Mouse (Mus musculus): ENCODE data around the gene Ppp2r5a. TPM values are rescaled to one million over a fixed set of nuclear protein-coding genes. Genes with fewer than 3 reads are reported as not detected.

Gene Ppp2r5a
- polyA plus RNA-seq, 1 experiment, result 127 TPM

DNA sequence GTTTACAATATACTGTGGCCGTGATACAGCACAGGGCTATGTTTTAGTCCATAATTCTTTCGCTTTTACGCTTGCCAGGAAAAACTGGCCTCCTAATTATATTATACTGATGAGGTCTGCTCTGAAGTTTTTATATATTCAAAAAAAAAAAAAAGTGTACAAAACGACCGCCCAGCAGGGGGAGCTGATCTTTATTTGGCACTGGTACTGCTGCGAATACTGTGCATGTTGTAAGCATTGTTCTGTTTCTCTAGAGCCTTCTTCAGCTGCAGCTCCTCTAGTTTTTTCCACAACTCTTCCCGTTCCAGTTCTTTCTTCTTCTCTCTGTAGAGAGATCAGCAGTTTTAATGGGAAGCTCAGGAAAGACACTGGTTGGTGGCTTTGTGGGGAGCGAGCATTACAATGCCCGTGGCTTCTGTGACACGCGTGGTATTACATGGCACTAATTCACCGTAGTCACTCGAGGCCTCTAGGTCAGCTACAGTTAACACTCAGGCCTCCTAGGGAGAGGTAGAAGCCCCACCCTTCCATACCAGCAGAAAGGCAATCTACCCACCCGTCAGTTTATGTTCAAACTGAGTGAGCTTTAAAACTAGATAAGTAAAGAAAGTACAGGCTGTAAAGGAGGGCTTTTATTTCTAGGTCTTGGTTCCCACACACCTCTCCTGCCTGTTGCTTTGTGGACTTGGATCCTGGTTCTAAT is 50.1 kb downstream of the Ppp2r5a start:
- H3K27me3 ChIP-seq (ENCODE audit: control insufficient read depth, insufficient read depth, low read length, poor library complexity, severe bottlenecking), result no peaks in the 10 kb centered on the region
- no peak for TF ChIP-seq POLR2A (IDR thresholded peaks at IDR 0.05; ENCODE audit: insufficient read depth, low read length)
- TF ChIP-seq EP300 (IDR thresholded peaks at IDR 0.05; ENCODE audit: insufficient read depth, low read depth, low read length), result no peak
- no peak for TF ChIP-seq CTCF (IDR thresholded peaks at IDR 0.05; ENCODE audit: low read depth, low read length)
- H3K4me3 ChIP-seq (ENCODE audit: low read depth, low read length), result no peak overlapping the region
- H3K9me3 ChIP-seq (replicated peaks; ENCODE audit: control insufficient read depth, insufficient read depth, low read length, poor library complexity, severe bottlenecking), result no peaks in the 10 kb centered on the region
- H3K9ac ChIP-seq (ENCODE audit: low read depth, poor library complexity, severe bottlenecking), result no peak overlapping the region
- H3K27ac ChIP-seq (ENCODE audit: insufficient read depth, low read length), result no peak overlapping the region
- no peaks in the 10 kb centered on the region for H3K4me1 ChIP-seq (ENCODE audit: control insufficient read depth, insufficient read depth, low read length)
- peaks cover 26% of the 10 kb centered on the region for H3K36me3 ChIP-seq (ENCODE audit: control insufficient read depth, insufficient read depth, low read length, poor library complexity, severe bottlenecking)

GRCm38 (mm10) chr1:191350355-191350754 is 52.7 kb downstream of the Ppp2r5a start:
- TF ChIP-seq EP300 (IDR thresholded peaks at IDR 0.05; ENCODE audit: insufficient read depth, low read depth, low read length) (no peak), POLR2A (IDR thresholded peaks at IDR 0.05; ENCODE audit: insufficient read depth, low read length) (no peak), CTCF (IDR thresholded peaks at IDR 0.05; ENCODE audit: low read depth, low read length) (no peak)
- no peak overlapping the region for H3K4me3 ChIP-seq (ENCODE audit: low read depth, low read length)
- peaks cover 25% of the 10 kb centered on the region for H3K36me3 ChIP-seq (ENCODE audit: control insufficient read depth, insufficient read depth, low read length, poor library complexity, severe bottlenecking)
- H3K4me1 ChIP-seq (ENCODE audit: control insufficient read depth, insufficient read depth, low read length), result no peaks in the 10 kb centered on the region
- no peaks in the 10 kb centered on the region for H3K9me3 ChIP-seq (replicated peaks; ENCODE audit: control insufficient read depth, insufficient read depth, low read length, poor library complexity, severe bottlenecking)
- no peaks in the 10 kb centered on the region for H3K27me3 ChIP-seq (ENCODE audit: control insufficient read depth, insufficient read depth, low read length, poor library complexity, severe bottlenecking)
- H3K27ac ChIP-seq (ENCODE audit: insufficient read depth, low read length), result no peak overlapping the region
- no peak overlapping the region for H3K9ac ChIP-seq (ENCODE audit: low read depth, poor library complexity, severe bottlenecking)

- H3K27me3 ChIP-seq (ENCODE audit: control insufficient read depth, insufficient read depth, low read length, poor library complexity, severe bottlenecking), result no peaks in the 10 kb centered on the region
- H3K36me3 ChIP-seq (ENCODE audit: control insufficient read depth, insufficient read depth, low read length, poor library complexity, severe bottlenecking), result peaks cover 17% of the 10 kb centered on the region
- H3K4me1 ChIP-seq (ENCODE audit: control insufficient read depth, insufficient read depth, low read length), result no peaks in the 10 kb centered on the region
- no peak overlapping the region for H3K27ac ChIP-seq (ENCODE audit: insufficient read depth, low read length)
- H3K4me3 ChIP-seq (ENCODE audit: low read depth, low read length), result no peak overlapping the region
- no peak overlapping the region for H3K9ac ChIP-seq (ENCODE audit: low read depth, poor library complexity, severe bottlenecking)
- no peaks in the 10 kb centered on the region for H3K9me3 ChIP-seq (replicated peaks; ENCODE audit: control insufficient read depth, insufficient read depth, low read length, poor library complexity, severe bottlenecking)
- no peak for TF ChIP-seq POLR2A (IDR thresholded peaks at IDR 0.05; ENCODE audit: insufficient read depth, low read length)
- TF ChIP-seq CTCF (IDR thresholded peaks at IDR 0.05; ENCODE audit: low read depth, low read length), result no peak
- no peak for TF ChIP-seq EP300 (IDR thresholded peaks at IDR 0.05; ENCODE audit: insufficient read depth, low read depth, low read length)
These were observed 53.5 kb downstream of the Ppp2r5a start for GRCm38 (mm10) chr1:191349486-191350037.

DNA sequence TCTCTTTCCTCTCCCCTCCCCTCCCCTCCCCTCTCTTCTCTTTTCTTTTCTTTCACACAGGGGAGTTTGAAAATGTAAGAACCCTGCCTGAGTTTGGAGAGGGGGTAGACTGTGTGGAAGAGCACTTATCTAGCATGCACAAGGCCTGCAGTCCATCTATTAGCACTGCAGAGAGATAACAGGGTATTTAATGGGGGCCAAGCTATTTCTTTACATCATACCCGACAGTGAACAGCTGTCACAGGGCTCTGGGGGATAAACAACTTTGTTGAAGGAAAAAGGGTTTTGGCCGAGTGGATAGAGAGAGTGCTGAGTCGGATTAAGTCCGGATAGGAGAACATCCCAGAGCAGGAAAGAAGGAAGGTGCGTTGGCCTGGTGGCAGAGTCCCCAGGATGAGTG is 54.1 kb downstream of the Ppp2r5a start:
- Histone ChIP-seq H3K36me3 (ENCODE audit: control insufficient read depth, insufficient read depth, low read length, poor library complexity, severe bottlenecking) (peaks cover 12% of the 10 kb centered on the region), H3K9me3 (replicated peaks; ENCODE audit: control insufficient read depth, insufficient read depth, low read length, poor library complexity, severe bottlenecking) (no peaks in the 10 kb centered on the region), H3K4me3 (ENCODE audit: low read depth, low read length) (no peak overlapping the region), H3K4me1 (ENCODE audit: control insufficient read depth, insufficient read depth, low read length) (no peaks in the 10 kb centered on the region), H3K27me3 (ENCODE audit: control insufficient read depth, insufficient read depth, low read length, poor library complexity, severe bottlenecking) (no peaks in the 10 kb centered on the region), H3K9ac (ENCODE audit: low read depth, poor library complexity, severe bottlenecking) (no peak overlapping the region), H3K27ac (ENCODE audit: insufficient read depth, low read length) (no peak overlapping the region)
- TF ChIP-seq CTCF (IDR thresholded peaks at IDR 0.05; ENCODE audit: low read depth, low read length), result no peak

DNA sequence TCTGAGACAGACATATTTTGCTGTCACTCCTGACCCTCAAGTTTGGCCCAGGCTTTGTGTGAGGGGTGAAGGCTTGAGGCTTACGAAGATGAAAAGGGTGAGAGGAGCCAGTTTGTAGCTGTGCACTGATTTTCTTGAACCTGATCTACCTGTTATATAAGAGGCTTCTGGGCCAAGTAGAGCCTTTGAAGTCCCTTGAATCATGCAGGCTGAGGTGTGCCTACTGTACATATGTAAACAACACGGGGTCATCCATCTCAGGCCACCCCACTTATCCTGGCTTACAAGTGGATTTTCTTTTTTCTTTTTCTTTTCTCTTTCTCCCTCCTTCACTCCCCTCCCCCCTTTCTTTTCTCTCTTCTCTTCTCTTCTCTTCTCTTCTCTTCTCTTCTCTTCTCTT is 54.5 kb downstream of the Ppp2r5a start:
- H3K4me1 ChIP-seq (ENCODE audit: control insufficient read depth, insufficient read depth, low read length), result no peaks in the 10 kb centered on the region
- peaks cover 8% of the 10 kb centered on the region for H3K36me3 ChIP-seq (ENCODE audit: control insufficient read depth, insufficient read depth, low read length, poor library complexity, severe bottlenecking)
- H3K27me3 ChIP-seq (ENCODE audit: control insufficient read depth, insufficient read depth, low read length, poor library complexity, severe bottlenecking), result no peaks in the 10 kb centered on the region
- H3K9me3 ChIP-seq (replicated peaks; ENCODE audit: control insufficient read depth, insufficient read depth, low read length, poor library complexity, severe bottlenecking), result no peaks in the 10 kb centered on the region
- no peak overlapping the region for H3K4me3 ChIP-seq (ENCODE audit: low read depth, low read length)
- TF ChIP-seq POLR2A (IDR thresholded peaks at IDR 0.05; ENCODE audit: insufficient read depth, low read length) (no peak), EP300 (IDR thresholded peaks at IDR 0.05; ENCODE audit: insufficient read depth, low read depth, low read length) (no peak), CTCF (IDR thresholded peaks at IDR 0.05; ENCODE audit: low read depth, low read length) (no peak)
- no peak overlapping the region for H3K27ac ChIP-seq (ENCODE audit: insufficient read depth, low read length)
- H3K9ac ChIP-seq (ENCODE audit: low read depth, poor library complexity, severe bottlenecking), result no peak overlapping the region

- peaks cover 2% of the 10 kb centered on the region; the same call in 1 of the 2 replicates for H3K36me3 ChIP-seq (ENCODE audit: control insufficient read depth, insufficient read depth, low read length, poor library complexity, severe bottlenecking)
These were observed 55.5 kb downstream of the Ppp2r5a start for GRCm38 (mm10) chr1:191347602-191348001.

More at GRCm38 (mm10) chr1:191347602-191348001, 55.5 kb downstream of the Ppp2r5a start:
- no peaks in the 10 kb centered on the region for H3K9me3 ChIP-seq (replicated peaks; ENCODE audit: control insufficient read depth, insufficient read depth, low read length, poor library complexity, severe bottlenecking)
- H3K4me1 ChIP-seq (ENCODE audit: control insufficient read depth, insufficient read depth, low read length), result no peaks in the 10 kb centered on the region
- no peak overlapping the region for H3K9ac ChIP-seq (ENCODE audit: low read depth, poor library complexity, severe bottlenecking)
- H3K27ac ChIP-seq (ENCODE audit: insufficient read depth, low read length), result no peak overlapping the region
- H3K27me3 ChIP-seq (ENCODE audit: control insufficient read depth, insufficient read depth, low read length, poor library complexity, severe bottlenecking), result no peaks in the 10 kb centered on the region
- no peak overlapping the region for H3K4me3 ChIP-seq (ENCODE audit: low read depth, low read length)
- TF ChIP-seq EP300 (IDR thresholded peaks at IDR 0.05; ENCODE audit: insufficient read depth, low read depth, low read length) (no peak), POLR2A (IDR thresholded peaks at IDR 0.05; ENCODE audit: insufficient read depth, low read length) (no peak), CTCF (IDR thresholded peaks at IDR 0.05; ENCODE audit: low read depth, low read length) (no peak)
